Mouse (Mus musculus): ENCODE results near the gene Lefty2. TPM values are rescaled to one million over a fixed set of nuclear protein-coding genes. Genes with fewer than 3 reads are reported as not detected.

The Lefty2 gene
- polyA plus RNA-seq (2012; rRNA removed) = 0.29 and 0.44 TPM in 2 replicates

GRCm38 (mm10) chr1:180892808-180893207, at the start of gene Lefty2:
Gene Lefty2 (plus strand): TSS chr1:180893108.
- no peak for DNase-seq (ENCODE audit: low spot score)

GRCm38 (mm10) chr1:180848114-180848510, 44.8 kb upstream of the Lefty2 start:
- no peak for DNase-seq (ENCODE audit: low spot score)

DNA sequence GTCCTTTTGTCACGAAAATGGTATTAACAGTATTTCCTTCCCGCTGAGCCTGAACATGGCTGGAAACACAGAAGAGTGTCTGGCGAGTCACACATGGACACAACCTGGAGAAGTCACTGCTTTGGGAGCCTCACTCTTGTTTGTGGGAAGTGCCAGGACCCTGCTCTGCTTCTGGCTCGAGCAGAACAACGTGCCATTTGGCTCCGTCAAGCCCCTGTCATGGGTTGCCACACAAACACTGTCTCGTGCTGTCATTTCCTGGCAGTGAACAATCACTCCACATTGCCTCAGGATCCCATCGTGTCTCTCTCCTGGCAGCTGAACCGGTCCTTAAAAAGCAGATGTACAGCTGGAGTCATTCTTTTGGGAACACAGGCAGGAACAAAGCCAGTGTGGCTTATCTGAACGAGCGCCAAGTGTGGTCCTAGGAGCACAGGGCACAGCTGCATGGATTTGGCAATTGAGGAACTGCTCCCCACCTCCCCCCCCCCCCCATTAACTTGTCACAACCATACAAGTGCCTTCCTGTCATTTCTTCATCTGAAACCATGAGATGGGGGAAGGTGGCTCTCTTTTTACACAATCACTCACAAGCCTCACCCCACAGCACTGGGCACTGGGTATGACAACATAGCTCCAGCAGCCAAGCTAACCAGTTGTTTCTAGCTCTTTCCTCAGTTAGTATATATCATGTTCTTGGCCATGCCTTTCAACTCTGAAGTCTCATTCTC, 44.2 kb upstream of the Lefty2 start:
- peak; percentile 34 for DNase-seq (ENCODE audit: low spot score)

DNA sequence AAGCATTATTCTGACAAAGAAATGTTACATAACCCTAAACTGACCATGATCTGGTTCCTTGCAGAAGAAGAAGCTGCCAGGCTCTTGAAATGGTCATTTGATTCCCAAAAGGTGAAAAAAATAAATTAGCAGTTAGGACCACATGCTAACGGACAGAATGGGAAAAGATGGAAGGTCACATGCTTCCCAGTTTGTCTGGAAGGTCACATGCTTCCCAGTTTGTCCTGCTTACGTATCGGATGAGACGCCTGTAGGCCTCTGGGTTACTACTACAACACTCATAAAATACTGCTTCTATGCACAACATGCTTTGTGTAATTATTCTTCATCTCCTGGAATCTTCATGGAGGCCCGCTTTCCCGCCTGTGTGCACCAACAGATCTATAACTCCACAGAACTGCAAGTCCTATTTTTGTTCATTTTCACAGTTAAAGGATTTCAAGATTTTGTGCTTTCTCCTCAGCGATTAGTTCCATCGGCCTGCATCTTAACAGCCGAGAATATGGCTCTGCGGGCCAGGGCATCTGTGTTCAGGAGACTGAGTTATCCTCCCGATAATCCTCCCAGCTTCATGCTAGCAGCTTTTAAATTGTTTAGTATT, 43.1 kb upstream of the Lefty2 start:
- DNase-seq (ENCODE audit: low spot score) = no peak

DNA sequence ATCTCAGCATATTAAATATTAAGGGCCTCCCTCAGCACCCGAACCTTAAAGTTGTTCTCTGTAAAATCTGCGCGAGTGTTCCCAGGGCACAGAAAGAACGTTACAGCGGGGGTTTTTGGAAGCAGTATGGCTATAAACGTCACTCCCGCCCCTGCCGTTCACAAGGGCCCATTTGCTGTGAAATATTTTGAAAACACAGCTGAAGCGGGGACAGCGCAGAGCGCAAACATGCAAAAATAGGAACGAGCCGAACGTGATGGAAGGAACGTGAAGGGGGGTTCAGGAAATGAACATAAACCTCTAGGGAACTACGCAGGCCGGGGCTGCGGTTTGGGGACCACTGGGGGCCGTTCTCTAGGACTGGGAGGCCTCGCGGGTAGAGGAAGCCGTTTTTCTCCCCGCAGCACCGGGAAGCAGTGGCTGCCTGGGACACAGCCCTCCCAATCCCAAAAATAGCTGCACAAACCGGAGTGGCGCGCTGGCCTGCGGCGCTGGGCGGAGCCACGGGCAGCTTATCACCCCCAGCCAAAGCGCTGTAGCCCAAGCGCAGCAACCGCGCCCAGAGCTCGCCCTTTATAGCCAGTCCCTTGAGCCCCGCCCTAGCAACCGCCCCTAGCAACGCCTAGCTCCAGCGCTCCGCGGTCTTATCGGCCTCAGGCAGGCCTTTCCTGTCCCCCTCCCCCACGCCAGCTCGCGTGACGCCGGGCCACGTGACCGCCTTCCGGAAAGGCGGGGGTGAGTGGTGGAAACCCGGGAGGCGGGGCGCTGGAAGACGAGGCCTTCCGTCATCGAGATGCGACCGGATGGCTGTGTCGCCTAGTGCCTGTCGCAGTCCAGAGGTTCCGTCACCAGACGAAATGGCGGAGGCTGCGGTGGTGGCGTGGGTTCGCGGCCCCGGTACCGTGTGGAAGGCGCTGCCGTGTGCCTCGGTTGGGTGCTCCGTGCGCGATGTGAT, 42.3 kb upstream of the Lefty2 start, which contains the start of gene Sde2:
Gene Sde2 (plus strand): TSS at position 812 of the 955 bp plus-strand sequence.
- DNase-seq (ENCODE audit: low spot score) = peak; percentile 100

- DNase-seq (ENCODE audit: low spot score) = no peak
Measured at GRCm38 (mm10) chr1:180858763-180859162, 34.1 kb upstream of the Lefty2 start.

DNA sequence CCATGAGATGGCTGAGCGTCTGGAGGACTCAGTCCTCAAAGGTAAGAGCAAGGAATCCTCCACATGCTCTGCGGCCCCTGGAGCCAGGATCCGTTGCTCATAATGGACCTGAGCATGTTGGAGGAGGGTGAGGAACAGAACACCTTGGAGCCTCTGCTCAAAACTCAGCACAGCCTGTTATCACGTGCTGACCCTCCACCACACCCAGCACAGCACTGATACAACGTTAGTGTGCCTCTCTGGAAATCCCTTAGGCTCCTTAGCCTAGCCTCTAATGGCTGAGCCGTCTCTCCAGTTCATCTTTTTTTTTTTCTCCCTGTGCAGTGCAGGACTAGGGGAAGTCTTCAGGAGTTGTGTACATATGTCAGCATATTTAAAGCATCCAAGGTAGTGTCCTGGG, 32.9 kb upstream of the Lefty2 start:
- DNase-seq (ENCODE audit: low spot score) = no peak

DNA sequence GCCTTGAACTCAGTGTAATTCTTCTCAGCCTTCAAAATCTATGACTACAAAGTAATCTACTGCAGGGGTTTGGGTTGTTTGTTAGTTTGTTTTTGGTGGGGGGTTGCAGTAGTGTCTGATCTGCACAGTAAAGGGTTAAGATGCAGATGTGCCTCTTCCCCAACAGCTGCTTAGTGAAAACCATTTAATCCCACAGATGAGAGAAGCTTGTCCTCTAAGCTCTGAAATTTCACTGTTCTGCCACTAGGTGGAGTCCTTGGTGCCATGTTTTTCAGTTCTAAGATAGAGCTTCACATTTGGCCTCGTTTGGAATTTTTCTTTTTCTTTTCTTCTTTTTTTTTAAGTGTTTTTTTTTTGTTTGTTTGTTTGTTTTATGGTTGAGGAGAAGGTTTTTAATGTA, 29.3 kb upstream of the Lefty2 start:
- no peak for DNase-seq (ENCODE audit: low spot score)

- DNase-seq (ENCODE audit: low spot score) = no peak
Measured at GRCm38 (mm10) chr1:180866001-180866400, 26.9 kb upstream of the Lefty2 start.

DNA sequence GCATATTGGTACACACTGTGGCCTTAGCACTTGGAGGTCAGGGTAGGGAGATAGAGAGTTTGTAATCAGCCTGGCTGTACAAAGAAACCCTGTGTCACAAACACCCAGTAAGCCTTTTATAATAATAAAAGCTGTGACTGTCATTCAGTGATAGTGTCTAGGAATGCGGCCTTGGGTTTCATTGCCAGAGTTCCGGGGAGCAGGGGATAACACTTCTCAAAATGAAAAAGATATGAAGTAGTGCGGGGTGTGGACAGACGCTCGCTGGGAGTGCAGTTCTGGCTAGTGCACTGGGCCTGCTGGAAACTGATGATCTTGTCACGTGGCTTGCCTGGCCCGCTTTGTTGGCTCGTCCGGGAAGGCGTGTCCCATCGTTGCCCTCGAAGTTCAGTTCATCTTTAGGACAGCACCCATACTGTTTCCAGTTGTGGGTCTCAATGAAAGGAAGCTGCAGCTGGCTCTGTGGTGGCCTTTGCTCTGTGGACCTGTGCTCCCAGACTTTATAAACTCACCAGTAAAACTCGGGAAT, 22.7 kb upstream of the Lefty2 start:
- no peak for DNase-seq (ENCODE audit: low spot score)

- DNase-seq (ENCODE audit: low spot score) = no peak
Measured at GRCm38 (mm10) chr1:180873861-180874484, 18.9 kb upstream of the Lefty2 start.

- no peak for DNase-seq (ENCODE audit: low spot score)
Measured at GRCm38 (mm10) chr1:180874615-180875014, 18.3 kb upstream of the Lefty2 start.

DNA sequence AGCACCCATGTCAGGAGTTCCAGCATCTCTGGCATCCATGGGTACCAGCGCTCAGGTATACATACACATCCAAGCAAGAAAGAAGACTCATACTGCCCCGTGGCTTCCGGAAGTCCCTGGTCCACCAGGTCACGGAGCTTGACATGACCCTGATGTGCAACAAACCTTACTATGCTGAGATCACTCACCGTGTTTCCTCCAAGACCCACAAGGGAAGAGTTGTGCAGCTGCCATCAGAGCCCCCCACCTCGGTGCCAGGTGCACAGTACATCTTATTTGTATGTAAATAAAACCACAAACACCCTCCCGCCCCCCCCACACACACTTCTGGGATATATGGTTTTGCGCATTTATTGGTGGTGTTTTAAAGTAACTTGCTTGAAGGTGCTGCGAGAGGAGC, 17.8 kb upstream of the Lefty2 start:
- DNase-seq (ENCODE audit: low spot score) = no peak

DNA sequence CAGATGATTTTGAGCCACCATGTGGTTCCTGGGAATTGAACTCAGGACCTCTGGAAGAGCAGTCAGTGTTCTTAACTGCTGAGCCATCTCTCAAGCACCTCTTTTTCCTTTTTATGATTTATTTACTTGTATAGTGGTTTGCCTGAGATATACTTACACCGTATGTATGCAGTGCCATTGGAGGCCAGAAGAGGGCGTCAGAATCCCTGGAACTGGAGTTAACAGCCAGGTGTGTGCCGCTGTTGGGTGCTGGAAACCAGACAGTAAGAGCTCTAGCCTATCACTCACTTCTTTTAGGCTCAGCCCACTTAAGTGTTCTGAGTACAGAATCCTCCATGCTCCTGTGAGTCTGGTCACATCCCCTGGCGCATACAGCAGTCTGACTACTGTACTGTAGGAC, 15.4 kb upstream of the Lefty2 start:
- no peak for DNase-seq (ENCODE audit: low spot score)

- DNase-seq (ENCODE audit: low spot score) = no peak
Measured at GRCm38 (mm10) chr1:180881768-180882167, 11.1 kb upstream of the Lefty2 start.

DNA sequence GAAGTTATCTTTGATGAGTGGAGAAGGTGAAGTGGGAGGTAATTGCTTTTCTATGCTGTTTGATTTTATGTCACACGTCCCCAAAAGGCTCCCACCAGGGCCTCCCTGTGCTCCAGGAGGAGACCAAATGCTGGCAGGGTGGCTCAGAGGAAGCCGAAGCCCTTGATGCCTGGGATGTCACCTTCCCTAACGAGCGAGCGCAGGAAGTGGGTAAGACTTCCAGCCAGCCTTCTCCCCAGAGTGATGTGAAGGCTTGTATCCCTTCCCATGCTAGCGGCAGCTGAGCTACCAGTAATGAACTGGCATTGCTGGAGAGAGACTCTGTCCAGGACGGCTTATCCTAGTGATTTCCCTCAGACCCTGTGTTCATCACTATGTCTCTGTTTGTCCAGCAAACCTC, 9.2 kb upstream of the Lefty2 start:
- no peak for DNase-seq (ENCODE audit: low spot score)

GRCm38 (mm10) chr1:180884484-180884883, 8.4 kb upstream of the Lefty2 start:
- no peak for DNase-seq (ENCODE audit: low spot score)

DNA sequence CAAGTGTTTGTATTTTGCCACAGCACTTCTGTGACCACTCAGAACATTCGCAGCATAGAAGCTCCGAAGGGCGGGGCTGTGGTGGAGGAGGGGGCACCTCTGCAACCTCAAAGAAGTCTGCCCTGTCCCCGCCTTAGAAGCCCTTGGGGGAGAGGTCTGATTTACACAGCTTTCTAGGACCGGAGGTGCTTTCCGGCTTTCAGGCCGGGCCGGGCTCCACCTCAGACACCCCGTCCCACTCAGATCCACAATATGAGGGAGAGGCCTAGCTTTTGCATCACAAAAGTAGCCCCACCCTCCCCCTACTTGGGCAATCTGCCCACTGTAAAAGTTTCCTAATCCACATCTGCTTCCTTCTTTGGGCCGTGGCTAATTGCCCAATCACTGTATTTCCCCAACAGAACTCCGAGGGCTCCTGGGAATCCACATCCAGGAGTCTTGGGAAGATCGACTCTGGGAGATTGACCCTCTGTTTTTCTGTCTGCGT, 4.3 kb upstream of the Lefty2 start:
- no peak for DNase-seq (ENCODE audit: low spot score)

GRCm38 (mm10) chr1:180889172-180889571, 3.7 kb upstream of the Lefty2 start:
- DNase-seq (ENCODE audit: low spot score) = no peak

DNA sequence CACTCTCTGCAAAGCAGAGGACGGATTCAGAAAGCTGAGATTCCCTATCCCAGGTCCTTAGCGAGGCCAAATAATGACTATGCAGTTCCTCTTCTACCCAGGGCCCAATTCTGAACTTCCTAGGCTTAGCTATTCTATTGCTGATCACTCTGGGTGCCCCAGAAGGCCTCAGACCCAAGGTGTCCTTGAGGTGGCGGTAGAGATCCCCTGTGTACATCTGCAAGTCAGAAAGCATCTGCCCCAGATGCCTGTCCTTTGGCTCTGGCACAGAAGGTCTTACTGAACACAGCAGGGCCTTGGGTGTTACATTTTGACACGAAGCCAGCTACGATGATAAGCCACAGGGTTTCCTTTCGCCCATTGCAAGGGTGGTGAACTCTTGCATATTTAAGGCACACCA, 3.1 kb upstream of the Lefty2 start:
- no peak for DNase-seq (ENCODE audit: low spot score)
